Mouse (Mus musculus) embryo, embryonic 9.5 days (tissue): ENCODE measurements around the gene Midn.

ENCODE experiments used
- DNase-seq: peaks from one replicate; pipeline ENCODE4 v3.0.0-alpha.2; 2017; ENCODE audit errors: extremely low spot score

Midn gene

DNA sequence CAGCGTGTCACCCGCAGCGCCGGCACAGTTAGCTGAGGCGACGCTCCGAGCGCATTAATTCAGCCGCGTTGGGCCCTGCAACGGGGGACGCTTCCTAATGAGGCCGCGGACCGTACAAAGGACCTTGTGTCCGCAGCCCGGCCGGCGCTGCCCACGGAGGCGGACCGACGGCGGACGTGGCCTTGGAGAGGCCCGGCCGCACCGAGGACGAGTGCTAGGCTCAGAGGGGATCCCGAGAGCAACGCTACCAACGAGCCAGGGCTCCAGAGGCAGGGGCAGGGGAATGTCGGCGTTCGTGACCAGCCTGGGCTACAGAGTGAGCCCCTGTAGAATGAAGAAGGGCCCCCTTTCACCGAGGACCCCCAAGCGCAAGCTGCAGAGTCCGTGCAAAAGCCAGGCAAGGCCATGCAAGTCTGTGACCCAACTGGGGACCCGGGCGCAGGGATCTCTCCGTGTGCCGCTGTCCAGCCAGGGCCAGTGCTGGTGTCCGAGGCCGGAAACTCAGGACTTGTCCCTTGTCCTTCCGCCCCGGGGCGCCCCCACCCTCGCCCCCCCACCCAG lies 42.5 kb downstream of the Midn start:
- DNase-seq, result peak; percentile 79

DNA sequence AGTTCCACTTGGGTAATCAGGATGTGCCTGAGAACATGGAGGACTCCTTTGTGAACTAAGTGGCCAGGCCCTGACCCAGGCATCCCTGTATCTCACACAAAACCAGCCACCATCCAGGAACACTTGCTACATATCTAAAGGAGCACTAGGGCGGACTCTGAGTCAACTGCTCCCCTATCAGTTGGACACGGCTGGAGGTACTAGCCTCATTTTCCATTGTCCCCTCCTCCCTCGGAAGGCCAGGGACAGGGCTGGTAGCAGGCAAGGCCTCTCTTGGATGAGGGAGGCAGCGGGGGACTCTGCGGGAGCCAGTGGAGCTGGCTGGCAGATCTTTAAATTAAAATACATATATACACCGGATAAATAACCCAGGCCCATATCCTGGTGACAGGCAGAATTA lies 45.9 kb downstream of the Midn start:
- no peak for DNase-seq

DNA sequence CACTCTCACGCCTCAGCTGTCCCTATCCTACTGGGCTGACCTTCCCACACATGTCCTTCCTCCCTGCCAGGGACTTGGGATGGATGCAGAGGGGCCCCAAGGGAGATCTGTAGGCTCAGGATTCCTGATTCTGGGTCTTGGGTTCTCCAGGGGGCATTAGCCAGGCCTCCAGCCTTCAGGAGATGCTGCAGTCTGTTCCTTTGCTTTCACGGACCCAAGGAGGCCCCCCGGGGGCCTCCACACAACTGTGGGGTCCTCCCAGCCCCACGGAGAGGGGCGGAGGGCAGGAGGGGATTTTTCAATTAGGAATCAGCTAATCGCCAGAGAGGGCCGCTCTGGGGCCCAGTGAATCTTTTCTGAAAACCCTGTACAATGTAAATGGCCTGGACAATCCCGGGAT lies 46.4 kb downstream of the Midn start:
- no peak for DNase-seq

DNA sequence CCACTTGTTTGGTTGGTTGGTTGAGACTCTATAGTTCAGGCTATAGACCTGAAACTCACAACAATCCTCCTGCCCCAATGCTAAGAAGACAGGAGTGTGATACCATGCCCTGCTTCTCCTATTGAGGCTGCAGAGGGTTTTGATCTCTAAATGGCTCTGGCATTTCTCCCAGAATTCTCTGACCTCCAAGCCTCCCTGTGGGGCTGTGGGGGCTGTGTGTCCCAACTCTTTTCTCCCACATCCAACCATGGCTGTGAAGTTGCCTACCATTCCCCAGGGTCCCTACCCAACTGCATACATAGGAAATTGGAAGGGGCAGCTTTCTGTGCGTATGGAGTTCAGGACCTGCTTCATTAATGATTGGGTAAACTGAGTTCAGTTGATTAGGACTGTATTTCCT lies 48.1 kb downstream of the Midn start:
- DNase-seq, result no peak

DNA sequence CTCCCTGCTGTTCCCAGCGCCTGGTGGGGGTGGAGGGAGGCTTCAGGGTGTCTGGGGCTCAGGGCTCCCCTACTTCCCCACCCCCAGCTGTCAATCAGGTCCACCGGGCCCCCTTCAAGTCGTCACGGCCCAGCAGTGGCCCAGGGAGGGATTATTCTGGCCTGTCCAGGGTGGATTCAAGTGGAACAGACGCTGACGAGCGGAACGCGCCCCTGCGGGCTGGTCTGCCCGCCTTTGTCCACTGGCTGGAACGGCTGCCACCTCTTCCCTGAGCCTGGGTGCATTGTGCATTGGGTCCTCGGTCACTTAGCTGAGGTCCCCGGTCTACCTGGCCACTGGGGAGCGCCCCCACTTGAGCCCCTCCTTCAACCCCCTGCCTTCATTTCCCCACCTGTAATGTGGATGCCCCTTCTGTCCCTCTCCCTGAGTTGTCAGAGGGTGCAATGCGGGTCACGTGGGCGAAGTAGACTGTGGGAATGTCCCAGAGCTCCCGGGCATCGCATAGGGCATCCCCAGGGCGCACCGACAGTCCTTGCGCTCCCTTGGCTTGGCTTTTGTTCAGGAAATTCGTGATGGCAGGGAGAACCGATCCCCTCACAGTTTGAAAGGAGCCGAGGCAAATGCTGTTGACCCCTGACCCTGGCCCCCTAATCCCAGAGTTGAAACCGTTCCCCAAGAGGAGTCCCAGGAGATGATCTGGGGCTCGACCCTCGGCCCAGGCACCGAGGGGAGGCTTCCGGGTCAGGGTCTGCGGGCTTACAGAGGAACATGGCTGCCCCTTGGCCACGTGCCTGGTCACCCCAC lies 48.9 kb downstream of the Midn start:
- DNase-seq, result no peak

DNA sequence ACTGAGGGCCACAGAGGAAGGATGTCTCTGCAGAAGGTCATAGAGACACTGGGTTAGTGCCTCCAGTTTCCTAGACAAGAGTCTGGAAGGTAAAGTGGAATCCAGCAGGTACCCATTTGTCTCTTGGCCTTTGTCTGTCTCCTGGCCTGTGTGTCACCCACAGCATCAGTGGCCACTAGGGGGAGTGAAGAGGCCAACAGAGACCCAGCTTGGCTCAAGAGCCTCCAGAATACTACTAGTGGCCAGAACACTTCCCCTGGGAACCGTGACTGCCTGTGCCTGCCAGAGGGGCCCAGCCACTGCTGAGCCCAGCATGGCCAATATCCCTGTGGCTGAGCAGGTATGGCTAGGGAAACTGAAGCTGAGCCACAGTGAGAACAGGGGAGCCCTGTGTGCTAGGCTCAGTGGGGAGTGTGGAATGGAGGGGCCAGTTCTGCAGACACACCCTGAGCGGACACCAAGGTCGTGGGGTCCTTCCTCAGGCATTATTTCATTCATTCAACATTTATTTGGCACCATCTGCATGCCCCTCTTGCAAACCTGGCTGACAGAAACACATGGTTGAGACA lies 51.5 kb downstream of the Midn start:
- peak; percentile 86 for DNase-seq

DNA sequence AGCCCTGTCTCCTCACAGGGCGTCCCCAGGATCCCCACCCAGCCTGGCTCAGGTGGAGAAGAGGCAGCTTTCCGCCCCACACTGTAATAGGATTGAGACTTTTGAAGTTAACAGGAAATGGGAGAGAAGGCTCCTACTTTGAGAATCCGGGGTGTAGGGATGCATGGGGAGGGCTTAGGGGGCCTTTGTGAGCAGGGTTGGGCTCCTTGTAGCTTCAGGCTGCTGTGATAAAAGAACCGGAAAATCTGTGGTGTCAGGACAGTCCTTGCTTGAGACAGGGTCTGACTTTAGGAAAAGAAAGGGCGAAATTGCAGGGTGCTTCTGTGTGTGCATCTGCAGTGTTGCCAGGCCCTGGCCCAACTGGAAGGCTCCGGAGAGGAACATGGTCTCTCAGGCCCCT lies 52.4 kb downstream of the Midn start:
- DNase-seq, result no peak

DNA sequence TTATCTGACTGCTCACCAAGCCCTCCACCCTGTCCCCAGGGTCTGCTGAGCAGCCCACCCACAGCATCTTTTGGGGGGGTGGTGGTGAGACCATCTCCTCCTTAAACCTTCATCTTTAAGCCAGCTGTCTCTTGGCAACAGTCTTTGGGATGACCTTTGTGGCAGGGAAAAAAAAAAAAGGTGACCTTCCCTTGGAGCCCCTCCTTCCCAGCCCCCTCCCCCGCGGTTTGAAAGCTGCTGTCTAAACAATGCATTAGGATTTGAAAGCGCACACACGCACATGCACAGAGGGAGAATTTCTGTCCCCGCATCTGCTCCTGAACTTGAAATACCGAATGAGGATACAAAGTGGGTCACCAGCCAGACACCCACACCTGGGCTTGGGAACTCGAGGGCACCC lies 56.0 kb downstream of the Midn start:
- DNase-seq, result no peak

DNA sequence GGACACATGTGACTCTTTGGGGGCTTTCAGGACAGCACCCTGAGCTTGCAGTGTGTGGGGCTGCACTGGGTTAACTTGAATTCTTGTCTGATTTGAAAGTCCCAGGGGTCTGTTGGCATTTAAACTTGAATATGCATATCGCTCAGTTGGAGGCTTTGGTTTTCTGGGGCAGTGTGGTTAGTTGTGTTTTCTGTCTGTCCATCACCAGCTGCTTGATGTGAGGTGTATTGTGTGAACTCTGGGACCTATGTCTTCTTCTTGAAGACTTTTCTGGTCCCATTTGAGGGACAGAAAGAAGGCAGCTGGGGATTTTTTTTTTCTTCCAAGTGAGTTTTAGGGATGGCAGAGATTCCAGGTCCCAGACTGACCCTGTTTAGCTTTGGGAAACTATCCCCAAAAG lies 59.1 kb downstream of the Midn start:
- no peak for DNase-seq

DNA sequence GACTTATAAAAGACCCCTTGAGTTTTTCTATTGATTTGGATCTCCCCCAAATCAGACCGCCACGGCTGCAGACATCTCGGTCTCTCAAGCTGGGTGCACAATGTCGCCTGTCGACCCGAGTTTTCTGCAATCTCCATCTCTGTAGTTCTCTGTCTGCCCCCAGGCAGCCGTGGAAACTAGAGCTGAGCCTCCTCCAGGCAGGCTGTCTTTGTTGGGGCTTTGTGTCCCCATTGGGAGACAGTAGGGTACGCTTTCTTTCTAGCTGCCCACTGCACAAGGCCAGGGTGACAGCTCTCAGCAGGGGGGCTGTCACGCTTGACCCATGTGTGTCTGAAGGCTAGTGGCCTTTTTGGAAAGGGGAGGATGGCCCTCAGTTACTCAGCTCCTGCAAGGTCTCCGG lies 59.6 kb downstream of the Midn start:
- DNase-seq, result no peak
